18 mouse cellular contexts compared by ENCODE assay signal in the genomic region with DNA sequence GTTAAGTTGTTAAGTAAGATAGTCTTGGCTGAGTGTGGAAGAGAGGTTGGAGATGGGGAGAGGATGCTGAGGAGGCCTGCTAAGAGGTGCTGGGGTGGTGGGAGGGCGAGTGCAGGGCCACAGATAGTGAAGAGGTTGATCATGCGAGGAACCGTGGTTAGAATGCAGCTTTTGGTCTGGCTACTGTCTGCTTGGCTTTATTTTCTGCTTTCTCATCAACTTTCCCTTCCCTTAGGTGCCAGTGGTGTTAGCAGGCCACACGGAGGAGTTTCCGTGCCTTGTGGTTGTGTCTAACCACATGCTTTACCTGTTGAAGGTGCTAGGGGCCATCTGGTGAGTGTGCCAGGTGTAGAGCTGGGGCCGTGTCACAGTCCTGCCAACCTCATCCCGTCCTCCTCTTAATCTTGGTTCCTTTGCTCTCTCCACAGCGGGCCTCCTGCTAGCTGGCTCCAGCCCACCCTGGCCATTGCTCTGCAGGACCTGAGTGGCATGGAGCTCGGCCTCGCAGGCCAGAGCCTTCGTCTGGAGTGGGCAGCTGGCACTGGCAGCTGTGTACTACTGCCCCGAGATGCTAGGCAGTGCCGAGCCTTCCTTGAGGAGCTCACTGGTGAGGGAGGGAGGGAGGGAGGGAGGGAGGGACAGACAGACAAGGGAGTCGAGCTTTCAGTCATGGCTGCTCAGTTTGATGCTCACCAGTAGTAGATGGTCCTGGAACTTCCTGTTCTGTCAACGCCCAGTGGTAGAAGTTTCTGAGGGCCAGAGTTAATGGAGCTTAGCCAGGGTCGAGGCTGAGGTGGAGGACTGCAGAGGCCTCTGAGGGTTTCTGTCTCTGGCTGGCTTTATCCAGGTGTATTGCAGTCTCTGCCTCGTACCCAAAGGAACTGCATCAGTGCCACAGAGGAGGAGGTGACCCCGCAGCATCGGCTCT. TPM values are rescaled to one million over a fixed set of nuclear protein-coding genes. Genes with fewer than 3 reads are reported as not detected.
DNase-seq lines count a peak whose midpoint lies in the region; ATAC-seq and TF ChIP-seq lines count a peak whose summit lies in the region.
"Had no signal": no experiment of that assay in that cellular context is flagged by ENCODE, and none has a peak within 500 bp of the region (broad histone marks: within the 10 kb centered on the region; RNA-seq: fewer than 3 reads in every experiment).

No protein-coding gene starts in this region.

- peaks cover 68% of the 10 kb centered on the region for H3K36me3 ChIP-seq in heart, embryonic 10.5 days
- peaks cover 39% of the 10 kb centered on the region; the same call in 1 of the 2 replicates for H3K36me3 ChIP-seq in kidney, postnatal 0 days (ENCODE audit: insufficient read depth, low read length)
- H3K36me3 ChIP-seq in stomach, postnatal 0 days (ENCODE audit: control insufficient read depth, insufficient read depth, low read length), result peaks cover 13% of the 10 kb centered on the region; the same call in 1 of the 2 replicates

- 81% methylated on average over 19 of the region's 19 CpGs for WGBS in heart, embryonic 10.5 days
- WGBS in kidney, postnatal 0 days, result 65% methylated on average over 19 of the region's 19 CpGs
- WGBS in stomach, postnatal 0 days, result 84% methylated on average over 19 of the region's 19 CpGs

- H3K9ac ChIP-seq in kidney, postnatal 0 days (ENCODE audit: low read depth, low read length), result no peak overlapping the region
- H3K9ac ChIP-seq in stomach, postnatal 0 days (ENCODE audit: low read length), result no peak overlapping the region
- H3K9ac ChIP-seq: forebrain, embryonic 15.5 days; heart, embryonic 15.5 days; hindbrain, embryonic 13.5 days had no signal

- H3K9me3 ChIP-seq in heart, embryonic 10.5 days, result no peaks in the 10 kb centered on the region
- H3K9me3 ChIP-seq in kidney, postnatal 0 days (replicated peaks; ENCODE audit: low read length), result no peaks in the 10 kb centered on the region
- H3K9me3 ChIP-seq in stomach, postnatal 0 days (ENCODE audit: control insufficient read depth, low read length), result no peaks in the 10 kb centered on the region
- H3K9me3 ChIP-seq: forebrain, embryonic 15.5 days; heart, embryonic 15.5 days; hindbrain, embryonic 13.5 days had no signal

- 0 out of 2 replicates have a peak, but pooled peaks have one; percentile 22 for ATAC-seq in kidney, postnatal 0 days (replicated peaks; ENCODE audit: low FRiP score, low read depth)
- ATAC-seq in stomach, postnatal 0 days (ENCODE audit: low FRiP score, low TSS enrichment), result 0 out of 2 replicates have a peak, but pooled peaks have one; percentile 13
- ATAC-seq: forebrain, embryonic 15.5 days had no signal

- H3K4me1 ChIP-seq in heart, embryonic 10.5 days, result 0 out of 2 replicates have a peak, but pooled peaks cover 5% of the 10 kb centered on the region
- no peaks in the 10 kb centered on the region for H3K4me1 ChIP-seq in kidney, postnatal 0 days (replicated peaks; ENCODE audit: insufficient read depth, low read length)
- H3K4me1 ChIP-seq in stomach, postnatal 0 days (replicated peaks; ENCODE audit: control insufficient read depth, insufficient read depth), result no peaks in the 10 kb centered on the region
- H3K4me1 ChIP-seq: forebrain, embryonic 15.5 days; heart, embryonic 15.5 days; hindbrain, embryonic 13.5 days had no signal

- H3K4me2 ChIP-seq in kidney, postnatal 0 days (ENCODE audit: low read length), result no peak overlapping the region
- H3K4me2 ChIP-seq in stomach, postnatal 0 days (replicated peaks; ENCODE audit: low read depth), result no peak overlapping the region
- H3K4me2 ChIP-seq: forebrain, embryonic 15.5 days; heart, embryonic 11.5 days; heart, embryonic 15.5 days; hindbrain, embryonic 13.5 days had no signal

- no peak overlapping the region for H3K4me3 ChIP-seq in heart, embryonic 10.5 days
- H3K4me3 ChIP-seq in kidney, postnatal 0 days (replicated peaks; ENCODE audit: low read depth, low read length), result no peak overlapping the region
- H3K4me3 ChIP-seq in stomach, postnatal 0 days (ENCODE audit: low read depth, low read length), result no peak overlapping the region
- H3K4me3 ChIP-seq: forebrain, embryonic 15.5 days; heart, embryonic 15.5 days; hindbrain, embryonic 13.5 days had no signal

- no peaks in the 10 kb centered on the region for H3K27me3 ChIP-seq in heart, embryonic 10.5 days (ENCODE audit: insufficient read depth, poor library complexity, severe bottlenecking)
- no peaks in the 10 kb centered on the region for H3K27me3 ChIP-seq in kidney, postnatal 0 days (ENCODE audit: insufficient read depth, low read length)
- no peaks in the 10 kb centered on the region for H3K27me3 ChIP-seq in stomach, postnatal 0 days (ENCODE audit: control insufficient read depth, insufficient read depth, low read length)
- H3K27me3 ChIP-seq: forebrain, embryonic 15.5 days; heart, embryonic 15.5 days; hindbrain, embryonic 13.5 days had no signal

- no peak for TF ChIP-seq EP300 in stomach, postnatal 0 days (optimal IDR thresholded peaks at IDR 0.05)

- no peak for DNase-seq in heart, embryonic 10.5 days (ENCODE audit: low spot score)
- DNase-seq in heart, adult 9 months (ENCODE audit: low spot score in 2 of 2), result no peak
- DNase-seq in kidney, postnatal 0 days (ENCODE audit: low spot score), result peak; percentile 24
- no peak for DNase-seq in kidney, adult 18-20 months
- peak; percentile 63 for DNase-seq in A20 (ENCODE audit: low read depth, low spot score)
- DNase-seq in stomach, postnatal 0 days (ENCODE audit: low spot score), result no peak
- DNase-seq in urinary bladder, adult 18-20 months (ENCODE audit: low spot score in 2 of 2), result no peak
- DNase-seq: adrenal gland, adult 2 months; adrenal gland, postnatal 25 days; cerebellum, adult 18-20 months; cerebellum, adult 9-11 months; gastrocnemius, postnatal 36 days; heart, adult 11 months; heart, postnatal 14 days had no signal

- H3K27ac ChIP-seq in heart, embryonic 10.5 days, result peak overlapping the region; percentile 38; the same call in 1 of the 2 replicates
- H3K27ac ChIP-seq in kidney, postnatal 0 days, result no peak overlapping the region
- no peak overlapping the region for H3K27ac ChIP-seq in stomach, postnatal 0 days (replicated peaks)
- H3K27ac ChIP-seq: forebrain, embryonic 15.5 days; heart, embryonic 15.5 days; hindbrain, embryonic 13.5 days had no signal

- TF ChIP-seq CTCF in kidney, postnatal 0 days (IDR thresholded peaks at IDR 0.05; ENCODE audit: low read depth), result no peak
- TF ChIP-seq CTCF in stomach, postnatal 0 days (IDR thresholded peaks at IDR 0.05; ENCODE audit: low read depth), result no peak

RNA-seq across cellular contexts. Expression of gene Stk11ip, which starts 12.3 kb away (rescaled TPM):
- 20.2 and 22.3 TPM in 2 replicates for polyA plus RNA-seq in heart, embryonic 10.5 days (2016; fragmentation: Nextera tagmentation; extraction: Ambion mirVana)
- 14.9 and 15.0 TPM in 2 replicates for polyA plus RNA-seq in kidney, postnatal 0 days (2015; fragmentation: Nextera tagmentation; extraction: Ambion mirVana)
- 6.7 and 6.8 TPM in 2 replicates for polyA plus RNA-seq in stomach, postnatal 0 days (2015; fragmentation: Nextera tagmentation; extraction: Ambion mirVana)

RNA-seq across cellular contexts. Expression of gene Slc4a3, which starts 12.5 kb away (rescaled TPM):
- 20.0 and 29.8 TPM in 2 replicates for polyA plus RNA-seq in heart, embryonic 10.5 days (2016; fragmentation: Nextera tagmentation; extraction: Ambion mirVana)
- polyA plus RNA-seq in kidney, postnatal 0 days (2015; fragmentation: Nextera tagmentation; extraction: Ambion mirVana), result 15.1 and 15.3 TPM in 2 replicates
- polyA plus RNA-seq in stomach, postnatal 0 days (2015; fragmentation: Nextera tagmentation; extraction: Ambion mirVana), result 7.1 and 7.9 TPM in 2 replicates

RNA-seq across cellular contexts. Expression of gene Inha, which starts 26.7 kb away (rescaled TPM):
- polyA plus RNA-seq in heart, embryonic 10.5 days (2016; fragmentation: Nextera tagmentation; extraction: Ambion mirVana), result 7.8 and 8.2 TPM in 2 replicates
- polyA plus RNA-seq in kidney, postnatal 0 days (2015; fragmentation: Nextera tagmentation; extraction: Ambion mirVana), result 2.8 and 3.5 TPM in 2 replicates
- polyA plus RNA-seq in stomach, postnatal 0 days (2015; fragmentation: Nextera tagmentation; extraction: Ambion mirVana), result 4.7 and 6.1 TPM in 2 replicates

RNA-seq across cellular contexts. Expression of gene Obsl1, which starts 27.3 kb away (rescaled TPM):
- 103 and 107 TPM in 2 replicates for polyA plus RNA-seq in heart, embryonic 10.5 days (2016; fragmentation: Nextera tagmentation; extraction: Ambion mirVana)
- 35.0 and 42.6 TPM in 2 replicates for polyA plus RNA-seq in kidney, postnatal 0 days (2015; fragmentation: Nextera tagmentation; extraction: Ambion mirVana)
- polyA plus RNA-seq in stomach, postnatal 0 days (2015; fragmentation: Nextera tagmentation; extraction: Ambion mirVana), result 17.9 and 21.2 TPM in 2 replicates

RNA-seq across cellular contexts. Expression of gene Tmem198, which starts 54.3 kb away (rescaled TPM):
- polyA plus RNA-seq in heart, embryonic 10.5 days (2016; fragmentation: Nextera tagmentation; extraction: Ambion mirVana), result 0.36 and 0.39 TPM in 2 replicates
- 0.61 and 1.3 TPM in 2 replicates for polyA plus RNA-seq in kidney, postnatal 0 days (2015; fragmentation: Nextera tagmentation; extraction: Ambion mirVana)
- 1.4 and 1.7 TPM in 2 replicates for polyA plus RNA-seq in stomach, postnatal 0 days (2015; fragmentation: Nextera tagmentation; extraction: Ambion mirVana)

Comparison
In these comparisons a context has a peak if more than half of its experiments do, and no peak if none do; other contexts are left out.
1. DNase-seq: peak in kidney, postnatal 0 days (single experiment) and A20 (single experiment); none in heart, embryonic 10.5 days (single experiment), heart, adult 9 months (0 of 2), kidney, adult 18-20 months (single experiment), stomach, postnatal 0 days (single experiment) and urinary bladder, adult 18-20 months (0 of 2).